Mouse (Mus musculus) kidney, embryonic 14.5 days (tissue): ENCODE data around the gene Slc35g1. TPM values are rescaled to one million over a fixed set of nuclear protein-coding genes. Genes with fewer than 3 reads are reported as not detected.

ENCODE experiments used
- ATAC-seq: fragments of 200-750 bp; cut with Nextera tagmentation; 2 replicates; pipeline ENCODE4 v1.8.0; 2017; ENCODE audit warnings: moderate number of reproducible peaks, mild to moderate bottlenecking, moderate TSS enrichment, moderate library complexity; ENCODE audit not compliant: low FRiP score, low TSS enrichment
- H3K27ac ChIP-seq: fragments of 300-500 bp; sonication (generic); 2 replicates; pipeline ENCODE4 v1.5.1; 2014; ENCODE audit warnings: low read depth, mild to moderate bottlenecking, low read length, moderate library complexity, mixed read lengths
- H3K27me3 ChIP-seq: fragments of 300-500 bp; sonication (generic); 2 replicates; pipeline ENCODE4 v1.6.1; 2014; ENCODE audit warnings: mild to moderate bottlenecking, low read length; ENCODE audit not compliant: control insufficient read depth, insufficient read depth
- H3K36me3 ChIP-seq: fragments of 300-500 bp; sonication (generic); 2 replicates; pipeline ENCODE4 v1.6.1; 2014; ENCODE audit warnings: low read length, mixed read lengths; ENCODE audit not compliant: control insufficient read depth, insufficient read depth
- H3K4me1 ChIP-seq: fragments of 300-500 bp; sonication (generic); 2 replicates; pipeline ENCODE4 v1.6.1; 2014; ENCODE audit warnings: low read length, mixed read lengths; ENCODE audit not compliant: control insufficient read depth, insufficient read depth
- H3K4me2 ChIP-seq: fragments of 300-500 bp; sonication (generic); replicated peaks from 2 replicates; pipeline ENCODE4 v1.6.1; 2014; ENCODE audit warnings: low read depth, mild to moderate bottlenecking, low read length
- H3K4me3 ChIP-seq: fragments of 300-500 bp; sonication (generic); 2 replicates; pipeline ENCODE4 v1.5.1; 2014; ENCODE audit warnings: mild to moderate bottlenecking, low read length
- H3K9ac ChIP-seq: fragments of 300-500 bp; sonication (generic); 2 replicates; pipeline ENCODE4 v1.6.1; 2014; ENCODE audit warnings: low read depth, mild to moderate bottlenecking, low read length, moderate library complexity
- H3K9me3 ChIP-seq: fragments of 300-500 bp; sonication (generic); 2 replicates; pipeline ENCODE4 v1.6.1; 2016; ENCODE audit warnings: low read length; ENCODE audit not compliant: control insufficient read depth
- WGBS: fragments of 180-500 bp; shearing (Covaris S2); extraction: QIAGEN DNeasy Blood & Tissue Kit; methylation state at CpG from one replicate; pipeline ENCODE4 v1.1.7; 2014; 5-methylcytosine and 5-hydroxymethylcytosine counted together
- polyA plus RNA-seq: library from polyadenylated mRNA; unstranded; fragments of >200 nt; fragmentation: Nextera tagmentation; extraction: Ambion mirVana; gene quantifications from 2 replicates; pipeline ENCODE4 v1.2.1, GENCODE M21; 2014

Slc35g1 gene
- polyA plus RNA-seq, 1 experiment from 2014 or later: 7.1 TPM

DNA sequence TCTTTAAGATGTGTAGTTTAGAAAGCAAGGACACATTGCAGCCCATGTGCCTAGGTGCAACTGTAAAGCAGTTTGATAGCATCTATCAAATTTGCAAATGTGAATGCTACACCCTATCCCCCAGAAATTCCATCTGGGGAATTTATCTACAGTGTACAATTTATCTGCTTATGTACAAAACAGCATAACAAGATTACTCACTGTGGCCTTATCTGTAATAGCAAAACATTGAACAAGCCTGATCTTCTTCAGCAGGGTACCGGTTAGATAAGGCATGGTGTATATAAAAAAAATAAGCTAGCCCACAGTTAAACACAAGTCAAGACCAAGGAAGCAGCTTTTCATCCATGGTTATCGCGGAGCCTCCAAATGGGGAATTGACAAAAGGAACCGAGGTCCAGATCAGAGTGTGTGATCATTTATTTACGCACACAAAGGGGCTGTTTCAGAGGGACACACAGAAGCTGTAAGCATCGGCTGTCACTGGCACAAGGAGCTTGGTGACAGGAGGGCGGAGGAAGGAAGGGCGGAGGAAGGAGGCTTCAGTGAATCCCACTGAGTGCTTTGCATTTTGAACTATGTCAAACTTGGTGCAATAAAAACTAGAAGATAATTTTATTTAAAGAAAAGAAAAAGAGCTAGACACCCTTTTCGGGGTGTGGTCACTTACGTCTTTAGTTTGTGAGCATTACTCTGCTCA lies 14.7 kb downstream of the Slc35g1 start:
- Histone ChIP-seq H3K27ac (no peak overlapping the region), H3K9ac (no peak overlapping the region), H3K36me3 (no peaks in the 10 kb centered on the region), H3K4me1 (no peaks in the 10 kb centered on the region), H3K27me3 (no peaks in the 10 kb centered on the region), H3K4me2 (no peak overlapping the region), H3K4me3 (no peak overlapping the region), H3K9me3 (no peaks in the 10 kb centered on the region)
- 91% methylated on average over 10 of the region's 10 CpGs for WGBS
- no peak for ATAC-seq

DNA sequence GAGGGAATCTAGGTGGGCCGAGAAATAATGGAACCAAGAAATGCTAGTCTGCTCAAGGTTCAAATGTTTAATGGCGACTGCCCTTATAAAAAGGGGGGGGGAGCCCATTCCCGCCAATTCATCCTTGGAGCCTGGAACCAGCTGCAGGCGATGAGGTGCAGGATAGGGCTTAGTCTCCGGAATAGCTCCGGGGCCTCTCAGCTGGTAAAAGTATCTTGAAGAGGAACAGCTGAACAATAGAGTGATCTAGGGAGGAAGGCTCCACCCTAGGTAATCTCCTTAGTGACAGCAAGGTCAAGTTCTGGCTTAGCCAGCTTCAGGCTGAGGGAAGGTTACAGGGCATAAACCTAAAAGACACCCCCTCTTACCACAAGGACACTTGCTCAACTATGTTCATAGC lies 18.1 kb downstream of the Slc35g1 start:
- H3K27me3 ChIP-seq: no peaks in the 10 kb centered on the region
- no peak overlapping the region for H3K9ac ChIP-seq
- H3K36me3 ChIP-seq: no peaks in the 10 kb centered on the region
- no peak overlapping the region for H3K4me3 ChIP-seq
- 86% methylated on average over 6 of the region's 6 CpGs for WGBS
- no peak overlapping the region for H3K4me2 ChIP-seq
- no peak overlapping the region for H3K27ac ChIP-seq
- H3K4me1 ChIP-seq: no peaks in the 10 kb centered on the region
- no peak for ATAC-seq
- no peaks in the 10 kb centered on the region for H3K9me3 ChIP-seq

- Histone ChIP-seq H3K4me2 (no peak overlapping the region), H3K9me3 (no peaks in the 10 kb centered on the region), H3K36me3 (no peaks in the 10 kb centered on the region), H3K27ac (no peak overlapping the region), H3K4me3 (no peak overlapping the region), H3K9ac (no peak overlapping the region), H3K4me1 (no peaks in the 10 kb centered on the region), H3K27me3 (no peaks in the 10 kb centered on the region)
- WGBS: 64% methylated on average over 4 of the region's 4 CpGs
- no peak for ATAC-seq
Measured at GRCm38 (mm10) chr19:38418819-38419423, 23.1 kb downstream of the Slc35g1 start.

DNA sequence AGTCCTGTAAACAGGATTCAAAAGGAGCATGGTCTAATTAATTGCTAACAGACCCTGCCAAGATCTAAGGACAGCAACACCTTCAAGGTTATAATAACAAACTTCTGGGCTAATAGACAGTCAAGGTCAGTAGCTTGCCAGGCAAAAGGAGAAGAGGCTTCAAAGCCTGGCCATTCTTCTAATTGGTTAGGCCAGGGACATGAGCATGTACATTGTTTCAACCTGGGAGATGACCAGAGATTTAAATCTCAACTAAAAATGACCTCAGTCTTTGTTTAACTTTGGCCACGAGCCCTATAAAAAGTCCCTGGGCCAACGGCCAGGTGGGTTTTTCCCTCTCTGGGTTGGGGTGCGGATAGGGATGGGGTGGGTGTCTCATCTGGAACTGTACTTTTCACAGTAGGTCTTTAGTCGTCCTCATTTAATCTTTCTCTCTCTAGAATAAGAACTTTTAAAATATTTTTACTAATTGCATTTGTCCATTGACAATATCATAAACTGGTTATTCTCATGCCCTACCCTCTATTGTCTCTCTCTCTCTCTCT lies 25.0 kb downstream of the Slc35g1 start:
- Histone ChIP-seq H3K27me3 (no peaks in the 10 kb centered on the region), H3K4me3 (no peak overlapping the region), H3K27ac (no peak overlapping the region), H3K36me3 (no peaks in the 10 kb centered on the region), H3K4me2 (no peak overlapping the region), H3K9me3 (no peaks in the 10 kb centered on the region), H3K4me1 (no peaks in the 10 kb centered on the region), H3K9ac (no peak overlapping the region)
- WGBS: 62% methylated on average over 4 of the region's 4 CpGs
- ATAC-seq: no peak

- Histone ChIP-seq H3K4me1 (no peaks in the 10 kb centered on the region), H3K27ac (no peak overlapping the region), H3K4me2 (no peak overlapping the region), H3K36me3 (no peaks in the 10 kb centered on the region), H3K9me3 (no peaks in the 10 kb centered on the region), H3K9ac (no peak overlapping the region), H3K27me3 (no peaks in the 10 kb centered on the region), H3K4me3 (no peak overlapping the region)
- WGBS: 63% methylated on average over 7 of the region's 7 CpGs
- ATAC-seq: no peak
Measured at GRCm38 (mm10) chr19:38421436-38421835, 25.7 kb downstream of the Slc35g1 start.

GRCm38 (mm10) chr19:38422926-38423325 lies 27.1 kb downstream of the Slc35g1 start:
- no peak overlapping the region for H3K9ac ChIP-seq
- no peaks in the 10 kb centered on the region for H3K36me3 ChIP-seq
- H3K4me2 ChIP-seq: no peak overlapping the region
- H3K9me3 ChIP-seq: no peaks in the 10 kb centered on the region
- no peak overlapping the region for H3K27ac ChIP-seq
- H3K4me1 ChIP-seq: no peaks in the 10 kb centered on the region
- WGBS: 55% methylated on average over 6 of the region's 6 CpGs
- ATAC-seq: no peak
- no peaks in the 10 kb centered on the region for H3K27me3 ChIP-seq
- H3K4me3 ChIP-seq: no peak overlapping the region

GRCm38 (mm10) chr19:38423884-38424283 lies 28.1 kb downstream of the Slc35g1 start:
- Histone ChIP-seq H3K4me2 (no peak overlapping the region), H3K27me3 (no peaks in the 10 kb centered on the region), H3K27ac (no peak overlapping the region), H3K9ac (no peak overlapping the region), H3K4me3 (no peak overlapping the region), H3K36me3 (no peaks in the 10 kb centered on the region), H3K4me1 (no peaks in the 10 kb centered on the region), H3K9me3 (no peaks in the 10 kb centered on the region)
- no peak for ATAC-seq
- 40% methylated on average over 7 of the region's 7 CpGs for WGBS

DNA sequence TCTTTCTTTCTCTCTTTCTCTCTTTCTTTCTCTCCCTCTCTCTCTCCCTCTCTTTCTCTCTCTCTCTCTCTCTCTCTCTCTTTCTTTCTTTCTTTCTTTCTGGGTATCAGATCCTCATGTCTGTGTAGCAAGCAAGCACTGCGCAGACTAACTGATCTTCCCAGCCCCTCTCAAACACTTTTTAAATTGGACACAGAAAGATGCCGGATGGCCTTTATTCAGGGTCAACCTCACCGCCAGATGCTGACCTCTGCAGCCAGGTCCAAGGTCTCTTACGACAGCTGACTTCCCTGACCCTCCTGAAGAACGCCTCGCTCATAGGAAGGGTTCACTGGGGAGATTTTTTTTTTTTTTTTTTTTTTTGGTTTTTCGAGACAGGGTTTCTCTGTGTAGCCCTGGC lies 28.8 kb downstream of the Slc35g1 start:
- 77% methylated on average over 6 of the region's 7 CpGs for WGBS
- Histone ChIP-seq H3K4me2 (no peak overlapping the region), H3K9ac (no peak overlapping the region), H3K27ac (no peak overlapping the region), H3K36me3 (no peaks in the 10 kb centered on the region), H3K4me1 (no peaks in the 10 kb centered on the region), H3K4me3 (no peak overlapping the region), H3K27me3 (no peaks in the 10 kb centered on the region), H3K9me3 (no peaks in the 10 kb centered on the region)
- no peak for ATAC-seq

DNA sequence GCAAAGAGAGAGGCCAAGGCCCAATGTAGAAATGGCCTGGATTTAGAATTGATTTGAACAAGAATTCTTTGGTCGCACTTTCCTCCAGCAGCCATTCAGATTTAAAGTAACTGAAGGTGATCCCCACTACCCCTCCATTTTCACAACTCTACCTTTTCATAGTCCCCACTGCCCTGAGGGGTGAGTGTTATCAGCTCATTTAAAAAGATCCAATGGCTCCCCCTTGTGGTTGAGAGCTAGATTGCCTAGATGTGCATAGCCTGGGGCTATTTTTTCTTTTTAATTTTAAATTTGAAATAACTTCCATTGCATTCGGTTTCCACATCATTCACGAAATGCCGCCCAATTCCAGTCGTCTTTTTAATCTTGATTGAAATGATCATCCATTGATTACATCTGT lies 33.5 kb downstream of the Slc35g1 start:
- H3K27me3 ChIP-seq: no peaks in the 10 kb centered on the region
- 45% methylated on average over 5 of the region's 5 CpGs for WGBS
- H3K4me1 ChIP-seq: no peaks in the 10 kb centered on the region
- no peaks in the 10 kb centered on the region for H3K36me3 ChIP-seq
- H3K9ac ChIP-seq: no peak overlapping the region
- H3K27ac ChIP-seq: no peak overlapping the region
- no peak for ATAC-seq
- no peak overlapping the region for H3K4me3 ChIP-seq
- no peak overlapping the region for H3K4me2 ChIP-seq
- no peaks in the 10 kb centered on the region for H3K9me3 ChIP-seq
